Mouse (Mus musculus): ENCODE results near the gene Nutm1. TPM values are rescaled to one million over a fixed set of nuclear protein-coding genes. Genes with fewer than 3 reads are reported as not detected.

Gene Nutm1
- 0.04 TPM in 1 of 2 replicates, not detected in the other for total RNA-seq (2012; rRNA removed)
- under 1 TPM in 1 of 2 experiments, not detected in 1; 0.13 TPM for polyA plus RNA-seq (2012; ENCODE audit: insufficient read depth in 1 of 2, insufficient read length in 2 of 2, low read depth in 1 of 2, low replicate concordance in 2 of 2, missing spikeins in 1 of 2)

- Histone ChIP-seq H3K36me3 (ENCODE audit: control insufficient read depth in 1 of 2, insufficient read depth in 2 of 2, low read length in 2 of 2) (peaks cover 3 to 8% of the 10 kb centered on the region in 2 experiments; a peak in 3 of 4 replicates), H3K79me2 (ENCODE audit: control insufficient read depth, insufficient read depth, low read length, poor library complexity) (peaks cover 19% of the 10 kb centered on the region), H3K4me3 (ENCODE audit: control insufficient read depth in 1 of 2, insufficient read depth in 1 of 2, low read depth in 2 of 2, low read length in 2 of 2) (no peak within 1 kb of the TSS), H3K9me3 (replicated peaks; ENCODE audit: insufficient read depth, low read length) (no peaks in the 10 kb centered on the region), H3K4me1 (ENCODE audit: control insufficient read depth in 1 of 2, insufficient read depth in 2 of 2, low read length in 2 of 2) (peaks cover 4 to 9% of the 10 kb centered on the region in 2 experiments; a peak in 2 of 4 replicates), H3K27me3 (ENCODE audit: control insufficient read depth in 1 of 2, insufficient read depth in 2 of 2, low read length in 2 of 2) (no peaks in the 10 kb centered on the region), H3K27ac (ENCODE audit: control insufficient read depth, low read depth, low read length) (no peak within 1 kb of the TSS), H3K9ac (ENCODE audit: control insufficient read depth, low read depth, low read length, poor library complexity, severe bottlenecking) (no peak within 1 kb of the TSS)
- DNase-seq (ENCODE audit: low read depth, low spot score) = no peak
- TF ChIP-seq CTCF (IDR thresholded peaks at IDR 0.05 in 2 of 3, conservative IDR thresholded peaks at IDR 0.05 in 1 of 3; ENCODE audit: control insufficient read depth in 1 of 3, insufficient read depth in 1 of 3, low read depth in 2 of 3, low read length in 3 of 3, poor library complexity in 1 of 3, severe bottlenecking in 1 of 3) = peak in 2 of 3 experiments; percentile 34 to 37; a peak in 4 of 6 replicates
- 0 out of 2 replicates have a peak, but pooled peaks have one; percentile 6 for TF ChIP-seq ZNF384 (IDR thresholded peaks at IDR 0.05; ENCODE audit: low read depth, low read length)
- no peak for TF ChIP-seq POLR2AphosphoS5 (IDR thresholded peaks at IDR 0.05; ENCODE audit: borderline replicate concordance, low read depth, low read length)
- peak; percentile 26; the same call in 1 of the 2 replicates for TF ChIP-seq SMC3 (IDR thresholded peaks at IDR 0.05; ENCODE audit: low read depth, low read length)
- no peak for TF ChIP-seq ETS1 (IDR thresholded peaks at IDR 0.05; ENCODE audit: low read depth, low read length)
- peak; percentile 38 for TF ChIP-seq RAD21 (IDR thresholded peaks at IDR 0.05; ENCODE audit: low read depth, low read length)
Observed at GRCm38 (mm10) chr2:112259241-112259962, at the start of gene Nutm1. TSS of gene Nutm1 (minus strand) at chr2:112259291.

GRCm38 (mm10) chr2:112308671-112309070 lies 49.6 kb upstream of the Nutm1 start:
- no peaks in the 10 kb centered on the region for H3K9me3 ChIP-seq (replicated peaks; ENCODE audit: insufficient read depth, low read length)
- H3K4me1 ChIP-seq (ENCODE audit: control insufficient read depth in 1 of 2, insufficient read depth in 2 of 2, low read length in 2 of 2) = peaks cover 17% of the 10 kb centered on the region in 2 experiments
- H3K36me3 ChIP-seq (ENCODE audit: control insufficient read depth in 1 of 2, insufficient read depth in 2 of 2, low read length in 2 of 2) = peaks cover 0 to 28% of the 10 kb centered on the region in 2 experiments; a peak in 3 of 4 replicates
- peak overlapping the region; percentile 64 for H3K9ac ChIP-seq (ENCODE audit: control insufficient read depth, low read depth, low read length, poor library complexity, severe bottlenecking)
- H3K27me3 ChIP-seq (ENCODE audit: control insufficient read depth in 1 of 2, insufficient read depth in 2 of 2, low read length in 2 of 2) = no peaks in the 10 kb centered on the region
- TF ChIP-seq SIN3A (IDR thresholded peaks at IDR 0.05; ENCODE audit: low read length) = no peak
- no peak for TF ChIP-seq MAZ (IDR thresholded peaks at IDR 0.05; ENCODE audit: low read depth, low read length)
- no peak for TF ChIP-seq CHD1 (IDR thresholded peaks at IDR 0.05; ENCODE audit: low read depth, low read length)
- 0 out of 2 replicates have a peak, but pooled peaks have one; percentile 9 for TF ChIP-seq ZNF384 (IDR thresholded peaks at IDR 0.05; ENCODE audit: low read depth, low read length)
- H3K27ac ChIP-seq (ENCODE audit: control insufficient read depth, low read depth, low read length) = peak overlapping the region; percentile 58
- peak overlapping the region; percentile 39 to 55 for H3K4me3 ChIP-seq (ENCODE audit: control insufficient read depth in 1 of 2, insufficient read depth in 1 of 2, low read depth in 2 of 2, low read length in 2 of 2)
- no peaks in the 10 kb centered on the region for H3K79me2 ChIP-seq (ENCODE audit: control insufficient read depth, insufficient read depth, low read length, poor library complexity)
- DNase-seq (ENCODE audit: low read depth, low spot score) = peak; percentile 64

- Histone ChIP-seq H3K9ac (ENCODE audit: control insufficient read depth, low read depth, low read length, poor library complexity, severe bottlenecking) (no peak overlapping the region), H3K4me1 (ENCODE audit: control insufficient read depth in 1 of 2, insufficient read depth in 2 of 2, low read length in 2 of 2) (no peaks in the 10 kb centered on the region), H3K27me3 (ENCODE audit: control insufficient read depth in 1 of 2, insufficient read depth in 2 of 2, low read length in 2 of 2) (no peaks in the 10 kb centered on the region), H3K9me3 (replicated peaks; ENCODE audit: insufficient read depth, low read length) (no peaks in the 10 kb centered on the region), H3K4me3 (ENCODE audit: control insufficient read depth in 1 of 2, insufficient read depth in 1 of 2, low read depth in 2 of 2, low read length in 2 of 2) (no peak overlapping the region), H3K27ac (ENCODE audit: control insufficient read depth, low read depth, low read length) (no peak overlapping the region), H3K79me2 (ENCODE audit: control insufficient read depth, insufficient read depth, low read length, poor library complexity) (peaks cover 1% of the 10 kb centered on the region; the same call in 1 of the 2 replicates), H3K36me3 (ENCODE audit: control insufficient read depth in 1 of 2, insufficient read depth in 2 of 2, low read length in 2 of 2) (peaks cover under 1 to 2% of the 10 kb centered on the region in 2 experiments; a peak in 2 of 4 replicates)
- DNase-seq (ENCODE audit: low read depth, low spot score) = no peak
- no peak for TF ChIP-seq MYB (IDR thresholded peaks at IDR 0.05; ENCODE audit: low read depth, low read length)
- no peak for TF ChIP-seq TCF12 (IDR thresholded peaks at IDR 0.05; ENCODE audit: low read depth, low read length)
- no peak for TF ChIP-seq USF2 (IDR thresholded peaks at IDR 0.05; ENCODE audit: borderline replicate concordance in 1 of 2, insufficient read depth in 1 of 2, low read depth in 1 of 2, low read length in 2 of 2)
- TF ChIP-seq GABPA (IDR thresholded peaks at IDR 0.05; ENCODE audit: low read depth, low read length) = no peak
- no peak for TF ChIP-seq RAD21 (IDR thresholded peaks at IDR 0.05; ENCODE audit: low read depth, low read length)
- no peak for TF ChIP-seq CTCF (IDR thresholded peaks at IDR 0.05 in 2 of 3, conservative IDR thresholded peaks at IDR 0.05 in 1 of 3; ENCODE audit: control insufficient read depth in 1 of 3, insufficient read depth in 1 of 3, low read depth in 2 of 3, low read length in 3 of 3, poor library complexity in 1 of 3, severe bottlenecking in 1 of 3)
- TF ChIP-seq POLR2AphosphoS2 (IDR thresholded peaks at IDR 0.05; ENCODE audit: low read length) = no peak
- no peak for TF ChIP-seq BHLHE40 (IDR thresholded peaks at IDR 0.05; ENCODE audit: borderline replicate concordance, low read depth, low read length)
- no peak for TF ChIP-seq ETS1 (IDR thresholded peaks at IDR 0.05; ENCODE audit: low read depth, low read length)
- no peak for TF ChIP-seq SMC3 (IDR thresholded peaks at IDR 0.05; ENCODE audit: low read depth, low read length)
- no peak for TF ChIP-seq CHD1 (IDR thresholded peaks at IDR 0.05; ENCODE audit: low read depth, low read length)
Observed at GRCm38 (mm10) chr2:112298221-112298620, 39.1 kb upstream of the Nutm1 start.
